Mouse (Mus musculus) myocyte (in vitro differentiated cells): ENCODE results near the gene Cabp7. TPM values are rescaled to one million over a fixed set of nuclear protein-coding genes. Genes with fewer than 3 reads are reported as not detected.

Experiments
- H3K27me3 ChIP-seq: one replicate; pipeline ENCODE4 v1.6.1; 2011; ENCODE audit not compliant: control insufficient read depth, insufficient read depth, insufficient read length
- H3K36me3 ChIP-seq: one replicate; pipeline ENCODE4 v1.6.1; 2011; ENCODE audit not compliant: control insufficient read depth, insufficient read depth
- H3K4me2 ChIP-seq: one replicate; pipeline ENCODE4 v1.6.1; 2011; ENCODE audit warnings: low read depth, control low read depth
- H3K4me3 ChIP-seq: one replicate; pipeline ENCODE4 v1.5.1; 2011; ENCODE audit warnings: mild to moderate bottlenecking, control low read depth, moderate library complexity
- H3K79me2 ChIP-seq: one replicate; pipeline ENCODE4 v1.6.1; 2011; ENCODE audit not compliant: control insufficient read depth, insufficient read depth
- H3ac ChIP-seq: one replicate; pipeline ENCODE4 v1.6.1; 2011; ENCODE audit not compliant: control insufficient read depth, insufficient read length
- CEBPB ChIP-seq: IDR thresholded peaks from 2 replicates; pipeline ENCODE4 v1.6.1; 2011; ENCODE audit warnings: mild to moderate bottlenecking, moderate library complexity; ENCODE audit not compliant: poor library complexity, insufficient read depth, severe bottlenecking
- POLR2AphosphoS2 ChIP-seq: IDR thresholded peaks from one replicate; pipeline ENCODE4 v1.6.1; 2011; ENCODE audit warnings: low read depth, control low read depth; ENCODE audit not compliant: insufficient read length
- polyA plus RNA-seq: library from polyadenylated mRNA; unstranded; fragments of >200 nt; fragmentation: generic; extraction: Trizol; gene quantifications from one replicate; pipeline ENCODE4 v1.2.1, GENCODE M21; 2012; ENCODE audit warnings: missing spikeins

Gene Cabp7
- polyA plus RNA-seq, 1 experiment: 0.08 TPM

- no peak for TF ChIP-seq CEBPB
- TF ChIP-seq POLR2AphosphoS2: peak; percentile 73
- Histone ChIP-seq H3K4me2 (no peak overlapping the region), H3K27me3 (no peaks in the 10 kb centered on the region), H3K79me2 (no peaks in the 10 kb centered on the region), H3K4me3 (no peak overlapping the region), H3K36me3 (peaks cover 14% of the 10 kb centered on the region), H3ac (no peak overlapping the region)
Measured at GRCm38 (mm10) chr11:4687027-4687426, 59.6 kb downstream of the Cabp7 start.

Other genes starting within 250 kb of the Cabp7 start
- gene Mtmr3, start 151.9 kb downstream of the Cabp7 start, polyA plus RNA-seq: 26.9 TPM
- not detected for gene Gm11032, start 126.7 kb downstream of the Cabp7 start, polyA plus RNA-seq
- 57.6 TPM for gene Ascc2, start 109.0 kb downstream of the Cabp7 start, polyA plus RNA-seq
- gene Uqcr10, start 42.4 kb downstream of the Cabp7 start, polyA plus RNA-seq: 1,278 TPM
- 57.4 TPM for gene Zmat5, start 42.1 kb downstream of the Cabp7 start, polyA plus RNA-seq
- 51.1 TPM for gene Nf2, start 102.8 kb upstream of the Cabp7 start, polyA plus RNA-seq
- gene Nipsnap1, start 127.2 kb upstream of the Cabp7 start, polyA plus RNA-seq: 7.2 TPM
- 57.9 TPM for gene Thoc5, start 148.5 kb upstream of the Cabp7 start, polyA plus RNA-seq
- gene Nefh, start 201.3 kb upstream of the Cabp7 start, polyA plus RNA-seq: 0.04 TPM
- 55.6 TPM for gene Ap1b1, start 240.0 kb upstream of the Cabp7 start, polyA plus RNA-seq